Mouse (Mus musculus) C2C12 (cell line): ENCODE results near the gene Tars.

Experiments
- CEBPB ChIP-seq: IDR thresholded peaks from one replicate; pipeline ENCODE4 v1.6.1; 2011; ENCODE audit warnings: low read depth, mild to moderate bottlenecking, control low read depth, moderate library complexity
- CTCF ChIP-seq: IDR thresholded peaks from one replicate; pipeline ENCODE4 v1.5.1; 2011; ENCODE audit not compliant: control insufficient read depth, insufficient read depth, insufficient read length
- MAX ChIP-seq: IDR thresholded peaks from one replicate; pipeline ENCODE4 v1.6.1; 2011; ENCODE audit warnings: mild to moderate bottlenecking, control low read depth
- MYOD1 ChIP-seq: IDR thresholded peaks from one replicate; pipeline ENCODE4 v1.6.1; 2011; ENCODE audit warnings: low read depth; ENCODE audit not compliant: control insufficient read depth, insufficient read length
- USF1 ChIP-seq: IDR thresholded peaks from one replicate; pipeline ENCODE4 v1.6.1; 2011; ENCODE audit warnings: low read depth, mild to moderate bottlenecking, control low read depth, moderate library complexity

- TF ChIP-seq CTCF (no peak), USF1 (no peak), MAX (no peak), MYOD1 (no peak), CEBPB (no peak)
Observed at GRCm38 (mm10) chr15:11380087-11380530, 19.4 kb downstream of the Tars start.
